Mouse (Mus musculus) skeletal muscle tissue, adult 2 months (tissue): ENCODE results near the gene Pard3.
A peak's percentile ranks its signal among the peaks of the same experiment; 100 is the strongest.

ENCODE experiments used
- DNase-seq: peaks from one replicate; pipeline ENCODE4 v3.0.0-alpha.2; 2012; ENCODE audit warnings: low read depth, low spot score

The Pard3 gene

DNA sequence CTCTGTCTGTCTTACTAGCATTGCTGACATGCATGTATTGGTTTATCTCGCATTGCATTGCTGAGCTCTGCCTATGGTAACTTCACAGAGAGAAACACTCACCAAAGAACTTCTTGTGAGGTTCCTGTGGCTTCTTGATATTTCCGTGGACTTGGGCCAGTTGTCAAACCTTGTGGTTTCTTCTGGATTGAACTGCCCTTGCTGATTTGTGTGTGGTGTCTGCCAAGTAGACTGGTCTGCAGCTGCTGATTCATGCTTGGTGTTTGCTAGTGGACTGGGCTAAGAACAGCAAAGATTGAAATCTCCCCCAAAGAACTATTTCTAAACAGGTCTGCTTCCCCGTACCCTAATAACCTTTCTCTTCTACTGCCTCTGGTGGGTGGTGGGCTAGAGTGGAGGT is 117.6 kb downstream of the Pard3 start:
- DNase-seq: no peak

GRCm38 (mm10) chr8:127182065-127182464 is 118.4 kb downstream of the Pard3 start:
- no peak for DNase-seq

DNA sequence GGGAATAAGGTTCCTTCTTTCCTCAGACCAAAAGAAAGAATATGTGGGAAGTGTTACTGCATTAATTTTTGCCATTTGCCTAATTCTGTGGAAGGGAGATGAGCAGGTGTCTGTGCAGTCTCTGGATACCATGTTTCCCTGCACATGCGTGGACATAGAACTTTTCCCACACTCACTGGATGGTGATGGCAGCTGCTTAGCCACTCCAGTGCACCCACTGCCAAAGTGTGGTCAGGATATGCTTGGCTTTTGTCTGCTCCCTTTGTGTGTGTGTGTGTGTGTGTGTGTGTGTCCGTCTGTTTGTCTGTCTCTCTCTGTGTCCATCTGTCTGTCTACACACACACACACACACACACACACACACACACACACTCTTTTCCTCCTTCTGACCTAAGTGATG is 119.8 kb downstream of the Pard3 start:
- DNase-seq: no peak

GRCm38 (mm10) chr8:127184025-127184424 is 120.3 kb downstream of the Pard3 start:
- no peak for DNase-seq

DNA sequence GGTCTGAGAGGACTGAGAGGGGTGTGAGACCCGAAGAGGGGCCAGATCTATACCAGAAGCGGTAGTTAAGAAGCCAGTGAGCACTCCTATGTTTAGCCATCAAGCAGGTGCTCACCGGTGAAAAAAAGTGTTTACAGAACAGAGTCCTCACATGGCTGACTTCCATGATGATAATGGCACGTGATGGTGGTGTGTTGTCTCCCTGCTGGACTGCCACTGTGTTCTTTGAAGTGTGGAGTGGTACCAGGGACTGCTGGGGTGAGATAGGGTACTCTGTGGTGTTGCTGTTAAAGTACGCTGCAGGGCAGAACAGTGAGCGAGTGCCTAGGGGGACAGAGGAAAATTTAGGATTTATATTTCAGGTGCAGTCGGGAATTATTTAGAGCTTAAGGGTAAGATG is 122.2 kb downstream of the Pard3 start:
- DNase-seq: no peak

- DNase-seq: no peak
These were observed 125.0 kb downstream of the Pard3 start for GRCm38 (mm10) chr8:127188671-127189070.

GRCm38 (mm10) chr8:127190350-127190749 is 126.7 kb downstream of the Pard3 start:
- peak; percentile 40 for DNase-seq

DNA sequence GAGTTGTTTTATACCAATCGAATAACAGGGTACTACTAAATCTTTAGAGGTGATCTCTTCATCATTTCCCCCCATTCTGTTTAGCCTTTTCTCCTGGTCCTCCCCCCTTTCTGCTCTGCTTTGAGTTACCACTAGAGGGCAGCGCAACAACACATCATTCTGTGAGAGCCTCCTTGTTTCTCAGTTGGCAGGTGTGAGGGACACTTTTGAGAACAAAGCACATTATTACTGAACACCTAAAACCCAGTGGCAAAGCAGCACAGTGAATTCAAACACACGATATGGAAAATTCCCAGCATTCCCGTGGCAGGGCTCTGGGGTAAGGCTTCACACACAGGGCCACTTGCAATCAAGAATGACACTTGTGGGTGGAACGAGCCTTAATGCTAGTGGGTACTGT is 127.7 kb downstream of the Pard3 start:
- peak; percentile 25 for DNase-seq

- no peak for DNase-seq
These were observed 128.1 kb downstream of the Pard3 start for GRCm38 (mm10) chr8:127191824-127192223.

DNA sequence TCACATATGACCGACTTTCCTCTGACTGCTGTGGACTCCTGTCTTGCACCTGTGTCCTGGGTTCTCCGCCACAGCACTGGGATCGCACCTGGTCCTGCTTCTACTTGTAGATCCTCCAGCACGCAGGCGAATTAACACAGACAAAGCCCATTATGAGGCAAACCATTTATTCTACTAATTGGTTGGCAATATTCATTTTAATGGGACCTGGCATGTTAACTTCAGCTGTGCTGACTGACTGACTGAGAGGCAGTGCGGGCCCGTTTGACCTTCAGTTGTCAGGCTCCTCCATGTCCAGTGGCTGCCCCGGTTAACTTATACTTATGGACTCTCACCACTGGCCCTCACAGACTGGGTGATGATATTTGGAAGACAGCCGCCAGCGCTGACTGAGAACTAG is 128.6 kb downstream of the Pard3 start:
- DNase-seq: no peak

DNA sequence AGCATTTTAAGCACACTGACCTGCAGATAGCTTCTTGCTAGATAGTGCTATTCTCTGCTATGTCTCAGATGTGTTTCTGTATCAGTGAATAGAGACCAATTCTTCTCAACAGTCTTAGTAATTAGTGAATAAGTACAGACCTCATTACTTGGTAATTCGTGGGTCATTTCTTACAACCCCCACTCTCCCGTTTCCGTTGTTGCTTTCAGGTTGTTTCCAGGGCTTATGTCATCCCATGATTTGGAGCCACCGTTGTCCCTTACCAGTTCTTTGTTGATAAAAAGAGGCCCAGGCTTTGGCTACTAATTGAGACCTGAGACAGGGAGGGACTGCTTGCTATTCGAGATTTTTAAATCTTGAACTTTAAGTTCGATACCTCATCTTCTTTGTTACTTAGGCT is 129.7 kb downstream of the Pard3 start:
- DNase-seq: no peak

DNA sequence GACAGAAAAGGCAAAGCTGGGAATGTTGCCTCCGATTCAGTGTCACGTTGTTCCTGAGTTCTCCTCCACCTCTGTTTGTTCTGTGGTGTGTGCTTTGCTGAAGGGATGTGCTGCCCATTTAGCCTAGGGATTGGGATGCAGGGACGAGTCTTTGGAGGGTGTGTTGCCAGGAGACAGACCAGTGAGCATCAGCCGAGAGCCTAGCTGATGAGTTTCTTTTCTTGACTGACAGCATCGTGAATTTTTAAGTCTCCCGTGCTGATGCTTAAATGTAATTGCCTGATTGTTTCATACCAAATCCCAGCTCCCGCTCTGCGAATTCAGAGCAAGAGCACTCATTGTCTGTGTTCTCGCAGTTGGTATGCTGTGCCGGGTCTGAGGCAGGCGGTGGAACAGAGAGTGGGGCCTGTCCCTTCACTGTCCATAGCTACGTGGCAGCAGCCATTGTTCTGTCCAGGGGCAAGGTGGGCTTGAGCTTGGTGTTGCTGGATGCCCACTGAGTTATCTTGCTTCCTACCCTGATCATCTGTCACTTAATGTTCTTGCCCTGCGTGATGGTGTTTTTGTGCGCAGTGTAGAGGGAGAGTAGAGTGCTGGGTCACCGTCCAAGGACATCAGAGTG is 131.2 kb downstream of the Pard3 start:
- no peak for DNase-seq

GRCm38 (mm10) chr8:127196505-127197265 is 133.0 kb downstream of the Pard3 start:
- no peak for DNase-seq

DNA sequence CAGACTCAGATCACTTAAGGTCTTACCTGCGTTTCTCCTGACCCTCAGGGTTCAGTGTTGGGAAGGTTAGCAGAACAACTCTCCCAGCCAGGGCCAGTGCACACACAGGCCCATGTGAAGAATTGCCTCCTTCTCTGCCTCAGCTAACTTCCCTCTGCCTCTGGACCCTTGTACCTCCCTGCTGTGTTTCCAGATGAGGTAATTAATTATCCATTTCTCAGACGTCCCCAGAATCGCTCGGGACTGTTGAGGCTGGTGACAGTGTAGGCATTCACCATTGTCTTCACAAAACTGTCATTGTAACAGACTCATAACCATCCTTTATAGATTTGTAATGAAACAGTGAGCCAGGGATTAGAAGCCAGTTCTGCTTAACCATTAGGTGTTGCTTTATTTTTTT is 143.8 kb downstream of the Pard3 start:
- no peak for DNase-seq

DNA sequence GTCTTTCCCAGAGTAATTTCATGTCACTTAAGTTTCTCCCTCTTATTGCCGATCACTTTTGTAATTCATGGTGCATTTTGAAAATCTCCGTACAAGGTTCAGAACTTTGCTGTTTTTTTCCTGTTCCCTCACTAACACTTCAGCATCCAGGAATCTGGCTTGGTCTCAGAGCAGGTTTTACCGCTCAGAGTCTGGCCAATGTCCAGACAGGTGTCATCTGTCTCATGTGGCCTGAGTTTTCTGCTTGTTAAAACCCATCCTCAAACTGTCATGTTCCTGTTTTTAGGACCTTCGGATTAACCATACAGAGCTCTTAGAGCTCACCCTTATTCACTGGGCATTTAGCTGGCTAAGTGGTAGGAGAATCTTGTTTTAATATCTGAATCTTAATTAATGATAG is 146.9 kb downstream of the Pard3 start:
- DNase-seq: no peak

- DNase-seq: peak; percentile 36
These were observed 150.6 kb downstream of the Pard3 start for GRCm38 (mm10) chr8:127214338-127214737.

GRCm38 (mm10) chr8:127214748-127215433 is 151.2 kb downstream of the Pard3 start:
- DNase-seq: no peak

GRCm38 (mm10) chr8:127220206-127220605 is 156.5 kb downstream of the Pard3 start:
- no peak for DNase-seq

DNA sequence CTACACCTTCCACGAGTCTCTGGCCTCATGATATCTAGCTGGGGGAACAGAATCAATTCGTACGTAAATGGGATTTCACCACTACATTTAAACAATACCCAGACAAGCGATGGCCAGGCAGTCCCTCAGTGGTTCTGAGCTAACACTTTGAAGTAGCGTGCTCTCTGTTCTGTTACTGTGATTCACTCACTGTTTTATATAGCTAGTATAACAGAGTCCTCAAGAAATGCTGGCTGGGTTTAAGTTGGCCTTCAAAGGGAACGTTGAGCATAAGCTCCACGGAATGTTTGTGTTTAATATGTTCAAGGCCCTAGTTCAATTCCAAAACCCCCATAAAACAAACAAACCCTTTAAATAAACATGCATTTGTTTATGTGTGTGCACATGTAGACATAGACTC is 156.9 kb downstream of the Pard3 start:
- DNase-seq: no peak

DNA sequence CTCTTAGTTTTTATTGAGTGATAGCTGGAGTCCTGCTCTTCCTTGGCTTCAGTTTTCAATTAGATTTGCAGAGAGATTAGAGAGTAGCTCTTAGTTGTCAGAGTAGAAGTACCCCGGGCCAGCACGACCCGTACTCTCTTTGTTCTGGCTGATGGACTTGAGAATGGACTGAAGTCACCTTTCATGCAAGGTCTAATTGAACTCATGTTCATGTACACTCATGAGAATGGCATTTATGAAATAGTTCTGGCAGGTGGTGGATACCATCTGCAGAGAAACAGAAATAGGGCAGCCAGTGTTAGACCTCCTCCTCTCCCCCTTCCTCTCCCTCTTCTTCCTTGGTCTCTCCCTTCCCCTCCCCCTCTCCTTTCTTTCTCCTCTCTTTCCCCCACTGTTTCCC is 158.7 kb downstream of the Pard3 start:
- DNase-seq: no peak

DNA sequence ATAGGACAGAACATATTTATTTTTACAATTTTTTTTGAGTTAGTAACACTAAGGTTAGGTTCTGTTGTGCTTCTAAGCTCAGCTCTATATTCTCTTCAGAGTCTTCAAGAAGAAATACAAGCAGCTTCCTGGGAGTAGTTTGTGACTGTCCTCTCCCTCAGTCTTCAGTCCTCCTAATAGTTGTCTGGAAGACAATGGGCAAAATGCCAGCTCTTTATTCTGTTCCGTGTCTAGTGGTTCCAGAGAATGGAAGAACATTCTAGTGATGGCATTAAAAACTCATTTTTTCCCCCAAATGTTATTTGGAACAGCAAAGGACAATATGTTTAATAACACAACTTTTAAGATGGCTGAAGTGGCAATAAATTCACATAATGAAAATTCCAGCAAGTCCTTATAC is 163.3 kb downstream of the Pard3 start:
- peak; percentile 13 for DNase-seq

GRCm38 (mm10) chr8:127227407-127227806 is 163.7 kb downstream of the Pard3 start:
- peak; percentile 40 for DNase-seq
